Mouse (Mus musculus) heart, embryonic 12.5 days (tissue): ENCODE measurements around the gene Fam69a. TPM values are rescaled to one million over a fixed set of nuclear protein-coding genes. Genes with fewer than 3 reads are reported as not detected.

Experiments
- ATAC-seq: fragments of 200-750 bp; cut with Nextera tagmentation; 2 replicates; pipeline ENCODE4 v1.8.0; 2017; ENCODE audit warnings: moderate TSS enrichment, moderate library complexity; ENCODE audit not compliant: insufficient number of reproducible peaks, low FRiP score
- H3K27ac ChIP-seq: fragments of 300-500 bp; sonication (generic); 2 replicates; pipeline ENCODE4 v1.5.1; 2016; ENCODE audit warnings: mild to moderate bottlenecking, moderate library complexity; ENCODE audit not compliant: poor library complexity, severe bottlenecking
- H3K27me3 ChIP-seq: fragments of 300-500 bp; sonication (generic); replicated peaks from 2 replicates; pipeline ENCODE4 v1.6.1; 2016; ENCODE audit warnings: mild to moderate bottlenecking, moderate library complexity
- H3K36me3 ChIP-seq: fragments of 300-500 bp; sonication (generic); 2 replicates; pipeline ENCODE4 v1.6.1; 2016; ENCODE audit warnings: mild to moderate bottlenecking, moderate library complexity
- H3K4me1 ChIP-seq: fragments of 300-500 bp; sonication (generic); replicated peaks from 2 replicates; pipeline ENCODE4 v1.6.1; 2016; ENCODE audit warnings: mild to moderate bottlenecking
- H3K4me2 ChIP-seq: fragments of 300-500 bp; sonication (generic); 2 replicates; pipeline ENCODE4 v1.6.1; 2016; ENCODE audit warnings: mild to moderate bottlenecking, moderate library complexity
- H3K4me3 ChIP-seq: fragments of 300-500 bp; sonication (generic); 2 replicates; pipeline ENCODE4 v1.5.1; 2016; ENCODE audit warnings: mild to moderate bottlenecking
- H3K9ac ChIP-seq: fragments of 300-500 bp; sonication (generic); 2 replicates; pipeline ENCODE4 v1.6.1; 2016; ENCODE audit warnings: mild to moderate bottlenecking, moderate library complexity
- H3K9me3 ChIP-seq: fragments of 300-500 bp; sonication (generic); replicated peaks from 2 replicates; pipeline ENCODE4 v1.6.1; 2016; ENCODE audit warnings: mild to moderate bottlenecking, moderate library complexity
- WGBS: fragments of 180-500 bp; shearing (Covaris S2); methylation state at CpG from one replicate; pipeline ENCODE4 v1.1.7; 2016; 5-methylcytosine and 5-hydroxymethylcytosine counted together
- polyA plus RNA-seq: library from polyadenylated mRNA; unstranded; fragments of >200 nt; fragmentation: Nextera tagmentation; extraction: Ambion mirVana; gene quantifications from 2 replicates; pipeline ENCODE4 v1.2.1, GENCODE M21; 2016

The Fam69a gene
- polyA plus RNA-seq, 1 experiment from 2014 or later, result 21.0 TPM

GRCm38 (mm10) chr5:107965355-107965991 lies 21.4 kb downstream of the Fam69a start:
- Histone ChIP-seq H3K9me3 (no peaks in the 10 kb centered on the region), H3K4me3 (no peak overlapping the region), H3K4me1 (peaks cover 37% of the 10 kb centered on the region), H3K4me2 (no peak overlapping the region), H3K36me3 (no peaks in the 10 kb centered on the region), H3K27me3 (no peaks in the 10 kb centered on the region), H3K27ac (no peak overlapping the region), H3K9ac (no peak overlapping the region)
- 70% methylated on average over 9 of the region's 9 CpGs for WGBS
- no peak for ATAC-seq

- H3K4me1 ChIP-seq, result peaks cover 37% of the 10 kb centered on the region
- H3K9ac ChIP-seq, result no peak overlapping the region
- H3K4me3 ChIP-seq, result no peak overlapping the region
- H3K36me3 ChIP-seq, result no peaks in the 10 kb centered on the region
- H3K9me3 ChIP-seq, result no peaks in the 10 kb centered on the region
- no peak overlapping the region for H3K27ac ChIP-seq
- 71% methylated on average over 2 of the region's 2 CpGs for WGBS
- no peak overlapping the region for H3K4me2 ChIP-seq
- no peak for ATAC-seq
- no peaks in the 10 kb centered on the region for H3K27me3 ChIP-seq
These were observed 22.7 kb downstream of the Fam69a start for GRCm38 (mm10) chr5:107964031-107964758.

- H3K27ac ChIP-seq, result peak overlapping the region; percentile 28; the same call in 1 of the 2 replicates
- peak overlapping the region; percentile 26 for H3K4me2 ChIP-seq
These were observed 25.2 kb downstream of the Fam69a start for GRCm38 (mm10) chr5:107961438-107962251.

GRCm38 (mm10) chr5:107960532-107961202 lies 26.2 kb downstream of the Fam69a start:
- H3K36me3 ChIP-seq, result no peaks in the 10 kb centered on the region
- H3K9me3 ChIP-seq, result no peaks in the 10 kb centered on the region
- no peaks in the 10 kb centered on the region for H3K27me3 ChIP-seq
- peak overlapping the region; percentile 18 for H3K4me3 ChIP-seq
- peak overlapping the region; percentile 5; the same call in 1 of the 2 replicates for H3K27ac ChIP-seq
- peaks cover 25% of the 10 kb centered on the region for H3K4me1 ChIP-seq
- peak overlapping the region; percentile 56 for H3K4me2 ChIP-seq
- ATAC-seq, result peak; percentile 82; the same call in 1 of the 2 replicates
- H3K9ac ChIP-seq, result peak overlapping the region; percentile 39; the same call in 1 of the 2 replicates
- WGBS, result 33% methylated on average over 14 of the region's 14 CpGs

More at GRCm38 (mm10) chr5:107961438-107962251, 25.2 kb downstream of the Fam69a start:
- Histone ChIP-seq H3K4me3 (no peak overlapping the region), H3K9ac (no peak overlapping the region), H3K27me3 (no peaks in the 10 kb centered on the region), H3K36me3 (no peaks in the 10 kb centered on the region), H3K4me1 (peaks cover 32% of the 10 kb centered on the region), H3K9me3 (no peaks in the 10 kb centered on the region)
- 42% methylated on average over 16 of the region's 16 CpGs for WGBS
- no peak for ATAC-seq

GRCm38 (mm10) chr5:107959624-107960300 lies 27.1 kb downstream of the Fam69a start:
- H3K36me3 ChIP-seq, result no peaks in the 10 kb centered on the region
- WGBS, result 64% methylated on average over 8 of the region's 8 CpGs
- H3K27ac ChIP-seq, result no peak overlapping the region
- H3K4me3 ChIP-seq, result no peak overlapping the region
- no peaks in the 10 kb centered on the region for H3K9me3 ChIP-seq
- H3K4me1 ChIP-seq, result peaks cover 19% of the 10 kb centered on the region
- H3K9ac ChIP-seq, result no peak overlapping the region
- H3K4me2 ChIP-seq, result no peak overlapping the region
- no peak for ATAC-seq
- H3K27me3 ChIP-seq, result no peaks in the 10 kb centered on the region

GRCm38 (mm10) chr5:107950643-107951042 lies 36.2 kb downstream of the Fam69a start:
- WGBS, result 69% methylated on average over 5 of the region's 5 CpGs
- no peaks in the 10 kb centered on the region for H3K9me3 ChIP-seq
- ATAC-seq, result no peak
- no peak overlapping the region for H3K4me2 ChIP-seq
- no peaks in the 10 kb centered on the region for H3K27me3 ChIP-seq
- no peak overlapping the region for H3K4me3 ChIP-seq
- no peak overlapping the region for H3K9ac ChIP-seq
- H3K4me1 ChIP-seq, result peaks cover 11% of the 10 kb centered on the region
- H3K27ac ChIP-seq, result no peak overlapping the region
- no peaks in the 10 kb centered on the region for H3K36me3 ChIP-seq

GRCm38 (mm10) chr5:107949607-107950006 lies 37.3 kb downstream of the Fam69a start:
- H3K9ac ChIP-seq, result no peak overlapping the region
- H3K4me2 ChIP-seq, result no peak overlapping the region
- WGBS, result 79% methylated on average over 3 of the region's 3 CpGs
- no peak overlapping the region for H3K27ac ChIP-seq
- ATAC-seq, result no peak
- peaks cover 11% of the 10 kb centered on the region for H3K4me1 ChIP-seq
- H3K36me3 ChIP-seq, result no peaks in the 10 kb centered on the region
- no peak overlapping the region for H3K4me3 ChIP-seq
- no peaks in the 10 kb centered on the region for H3K27me3 ChIP-seq
- H3K9me3 ChIP-seq, result no peaks in the 10 kb centered on the region

GRCm38 (mm10) chr5:107948899-107949298 lies 38.0 kb downstream of the Fam69a start:
- Histone ChIP-seq H3K9ac (no peak overlapping the region), H3K4me1 (peaks cover 11% of the 10 kb centered on the region), H3K36me3 (no peaks in the 10 kb centered on the region), H3K27ac (no peak overlapping the region), H3K4me2 (no peak overlapping the region), H3K27me3 (no peaks in the 10 kb centered on the region), H3K4me3 (no peak overlapping the region), H3K9me3 (no peaks in the 10 kb centered on the region)
- WGBS, result 94% methylated on average over 1 of the region's 1 CpGs
- no peak for ATAC-seq

- H3K4me3 ChIP-seq, result no peak overlapping the region
- no peaks in the 10 kb centered on the region for H3K27me3 ChIP-seq
- no peaks in the 10 kb centered on the region for H3K36me3 ChIP-seq
- peaks cover 11% of the 10 kb centered on the region for H3K4me1 ChIP-seq
- no peaks in the 10 kb centered on the region for H3K9me3 ChIP-seq
- no peak for ATAC-seq
- H3K9ac ChIP-seq, result no peak overlapping the region
- whole genome bisulfite sequencing, result 65% methylated on average over 2 of the region's 2 CpGs
- no peak overlapping the region; the same call in 1 of the 2 replicates for H3K27ac ChIP-seq
- H3K4me2 ChIP-seq, result no peak overlapping the region
These were observed 39.3 kb downstream of the Fam69a start for GRCm38 (mm10) chr5:107947548-107947947.

- Histone ChIP-seq H3K4me2 (no peak overlapping the region), H3K4me1 (peaks cover 11% of the 10 kb centered on the region), H3K9me3 (no peaks in the 10 kb centered on the region), H3K36me3 (no peaks in the 10 kb centered on the region), H3K27me3 (no peaks in the 10 kb centered on the region), H3K9ac (no peak overlapping the region), H3K4me3 (no peak overlapping the region), H3K27ac (0 out of 2 replicates have a peak overlapping the region, but pooled peaks have one; percentile 26)
- 84% methylated on average over 1 of the region's 1 CpGs for WGBS
- no peak for ATAC-seq
These were observed 40.4 kb downstream of the Fam69a start for GRCm38 (mm10) chr5:107946475-107946874.
